Mouse (Mus musculus): Measurements from ENCODE around the gene Sardh. TPM values are rescaled to one million over a fixed set of nuclear protein-coding genes. Genes with fewer than 3 reads are reported as not detected.

Gene Sardh
- polyA plus RNA-seq, 1 experiment from 2014 or later = 9.5 TPM

GRCm38 (mm10) chr2:27218121-27218544, 30.0 kb downstream of the Sardh start:
- H3K9ac ChIP-seq = no peak overlapping the region
- no peak for ATAC-seq
- 74% methylated on average over 2 of the region's 2 CpGs for WGBS

GRCm38 (mm10) chr2:27215537-27215936, 32.6 kb downstream of the Sardh start:
- 87% methylated on average over 2 of the region's 2 CpGs for WGBS
- no peak overlapping the region for H3K27ac ChIP-seq
- ATAC-seq = no peak

More at GRCm38 (mm10) chr2:27218121-27218544, 30.0 kb downstream of the Sardh start:
- Histone ChIP-seq H3K27me3 (replicated peaks) (no peaks in the 10 kb centered on the region), H3K4me1 (replicated peaks) (no peaks in the 10 kb centered on the region), H3K4me2 (replicated peaks) (no peak overlapping the region), H3K36me3 (no peaks in the 10 kb centered on the region), H3K27ac (no peak overlapping the region), H3K9me3 (no peaks in the 10 kb centered on the region), H3K4me3 (replicated peaks) (no peak overlapping the region)

GRCm38 (mm10) chr2:27211966-27212893, 35.9 kb downstream of the Sardh start:
- ATAC-seq = no peak
- Histone ChIP-seq H3K36me3 (no peaks in the 10 kb centered on the region), H3K9ac (no peak overlapping the region), H3K4me1 (replicated peaks) (peaks cover 6% of the 10 kb centered on the region; the same call in 1 of the 2 replicates), H3K4me2 (replicated peaks) (no peak overlapping the region), H3K4me3 (replicated peaks) (no peak overlapping the region), H3K9me3 (no peaks in the 10 kb centered on the region), H3K27ac (no peak overlapping the region), H3K27me3 (replicated peaks) (no peaks in the 10 kb centered on the region)
- WGBS = 62% methylated on average over 8 of the region's 8 CpGs

More at GRCm38 (mm10) chr2:27215537-27215936, 32.6 kb downstream of the Sardh start:
- no peak overlapping the region for H3K9ac ChIP-seq
- no peaks in the 10 kb centered on the region for H3K36me3 ChIP-seq
- no peak overlapping the region for H3K4me2 ChIP-seq (replicated peaks)
- no peak overlapping the region for H3K4me3 ChIP-seq (replicated peaks)
- no peaks in the 10 kb centered on the region for H3K9me3 ChIP-seq
- H3K27me3 ChIP-seq (replicated peaks) = no peaks in the 10 kb centered on the region
- H3K4me1 ChIP-seq (replicated peaks) = no peaks in the 10 kb centered on the region

- WGBS = 80% methylated on average over 12 of the region's 12 CpGs
- no peaks in the 10 kb centered on the region for H3K36me3 ChIP-seq
- ATAC-seq = no peak
- no peak overlapping the region for H3K4me2 ChIP-seq (replicated peaks)
- no peak overlapping the region for H3K4me3 ChIP-seq (replicated peaks)
- no peaks in the 10 kb centered on the region for H3K27me3 ChIP-seq (replicated peaks)
- no peak overlapping the region for H3K9ac ChIP-seq
- H3K4me1 ChIP-seq (replicated peaks) = peaks cover 13% of the 10 kb centered on the region
- no peaks in the 10 kb centered on the region for H3K9me3 ChIP-seq
- H3K27ac ChIP-seq = no peak overlapping the region
Observed at GRCm38 (mm10) chr2:27210676-27211210, 37.4 kb downstream of the Sardh start.

GRCm38 (mm10) chr2:27210255-27210654, 37.9 kb downstream of the Sardh start:
- no peak overlapping the region for H3K4me2 ChIP-seq (replicated peaks)
- no peaks in the 10 kb centered on the region for H3K9me3 ChIP-seq
- H3K27ac ChIP-seq = no peak overlapping the region
- H3K36me3 ChIP-seq = no peaks in the 10 kb centered on the region
- ATAC-seq = no peak
- H3K9ac ChIP-seq = no peak overlapping the region
- WGBS = 56% methylated on average over 7 of the region's 7 CpGs
- H3K4me3 ChIP-seq (replicated peaks) = no peak overlapping the region
- H3K4me1 ChIP-seq (replicated peaks) = peaks cover 13% of the 10 kb centered on the region
- no peaks in the 10 kb centered on the region for H3K27me3 ChIP-seq (replicated peaks)

GRCm38 (mm10) chr2:27209816-27210215, 38.3 kb downstream of the Sardh start:
- H3K27me3 ChIP-seq (replicated peaks) = no peaks in the 10 kb centered on the region
- peaks cover 13% of the 10 kb centered on the region for H3K4me1 ChIP-seq (replicated peaks)
- H3K36me3 ChIP-seq = no peaks in the 10 kb centered on the region
- H3K4me2 ChIP-seq (replicated peaks) = no peak overlapping the region
- ATAC-seq = no peak
- H3K9ac ChIP-seq = no peak overlapping the region
- whole genome bisulfite sequencing = 37% methylated on average over 5 of the region's 5 CpGs
- no peak overlapping the region for H3K4me3 ChIP-seq (replicated peaks)
- H3K27ac ChIP-seq = no peak overlapping the region
- H3K9me3 ChIP-seq = no peaks in the 10 kb centered on the region

- Histone ChIP-seq H3K27me3 (replicated peaks) (no peaks in the 10 kb centered on the region), H3K4me1 (replicated peaks) (peaks cover 13% of the 10 kb centered on the region), H3K36me3 (no peaks in the 10 kb centered on the region), H3K4me3 (replicated peaks) (no peak overlapping the region), H3K9me3 (no peaks in the 10 kb centered on the region), H3K4me2 (replicated peaks) (no peak overlapping the region), H3K27ac (0 out of 2 replicates have a peak overlapping the region, but pooled peaks have one; percentile 17), H3K9ac (no peak overlapping the region)
- 57% methylated on average over 8 of the region's 9 CpGs for WGBS
- no peak for ATAC-seq
Observed at GRCm38 (mm10) chr2:27209370-27209769, 38.8 kb downstream of the Sardh start.

GRCm38 (mm10) chr2:27207126-27207525, 41.0 kb downstream of the Sardh start:
- peaks cover 13% of the 10 kb centered on the region for H3K4me1 ChIP-seq (replicated peaks)
- H3K4me2 ChIP-seq (replicated peaks) = no peak overlapping the region
- no peak for ATAC-seq
- no peaks in the 10 kb centered on the region for H3K9me3 ChIP-seq
- H3K27ac ChIP-seq = no peak overlapping the region
- no peaks in the 10 kb centered on the region for H3K36me3 ChIP-seq
- no peak overlapping the region for H3K4me3 ChIP-seq (replicated peaks)
- no peaks in the 10 kb centered on the region for H3K27me3 ChIP-seq (replicated peaks)
- WGBS = 95% methylated on average over 5 of the region's 5 CpGs
- H3K9ac ChIP-seq = no peak overlapping the region

GRCm38 (mm10) chr2:27206128-27206797, 41.9 kb downstream of the Sardh start:
- H3K4me1 ChIP-seq (replicated peaks) = peaks cover 13% of the 10 kb centered on the region
- no peaks in the 10 kb centered on the region for H3K36me3 ChIP-seq
- no peak overlapping the region for H3K9ac ChIP-seq
- H3K9me3 ChIP-seq = no peaks in the 10 kb centered on the region
- 0 out of 2 replicates have a peak overlapping the region, but pooled peaks have one; percentile 11 for H3K27ac ChIP-seq
- H3K27me3 ChIP-seq (replicated peaks) = no peaks in the 10 kb centered on the region
- 63% methylated on average over 15 of the region's 15 CpGs for WGBS
- H3K4me3 ChIP-seq (replicated peaks) = no peak overlapping the region
- no peak for ATAC-seq
- H3K4me2 ChIP-seq (replicated peaks) = no peak overlapping the region

- H3K9me3 ChIP-seq = no peaks in the 10 kb centered on the region
- H3K36me3 ChIP-seq = no peaks in the 10 kb centered on the region
- H3K4me3 ChIP-seq (replicated peaks) = no peak overlapping the region
- no peak overlapping the region for H3K9ac ChIP-seq
- no peak overlapping the region for H3K4me2 ChIP-seq (replicated peaks)
- no peak; the same call in 1 of the 2 replicates for ATAC-seq
- no peak overlapping the region for H3K27ac ChIP-seq
- H3K27me3 ChIP-seq (replicated peaks) = no peaks in the 10 kb centered on the region
- WGBS = 77% methylated on average over 10 of the region's 10 CpGs
- H3K4me1 ChIP-seq (replicated peaks) = peaks cover 13% of the 10 kb centered on the region
Observed at GRCm38 (mm10) chr2:27205666-27206065, 42.5 kb downstream of the Sardh start.

- no peak overlapping the region for H3K9ac ChIP-seq
- H3K27ac ChIP-seq = no peak overlapping the region
- H3K4me1 ChIP-seq (replicated peaks) = peaks cover 2% of the 10 kb centered on the region; the same call in 1 of the 2 replicates
- no peaks in the 10 kb centered on the region for H3K9me3 ChIP-seq
- no peaks in the 10 kb centered on the region for H3K27me3 ChIP-seq (replicated peaks)
- no peaks in the 10 kb centered on the region for H3K36me3 ChIP-seq
- H3K4me3 ChIP-seq (replicated peaks) = no peak overlapping the region
- 79% methylated on average over 1 of the region's 1 CpGs for WGBS
- H3K4me2 ChIP-seq (replicated peaks) = no peak overlapping the region
- ATAC-seq = no peak
Observed at GRCm38 (mm10) chr2:27200586-27200985, 47.6 kb downstream of the Sardh start.

GRCm38 (mm10) chr2:27198551-27199246, 49.4 kb downstream of the Sardh start:
- WGBS = 49% methylated on average over 5 of the region's 5 CpGs
- Histone ChIP-seq H3K4me3 (replicated peaks) (no peak overlapping the region), H3K9ac (no peak overlapping the region), H3K27ac (no peak overlapping the region), H3K36me3 (no peaks in the 10 kb centered on the region), H3K4me1 (replicated peaks) (peaks cover 2% of the 10 kb centered on the region; the same call in 1 of the 2 replicates), H3K4me2 (replicated peaks) (no peak overlapping the region), H3K9me3 (no peaks in the 10 kb centered on the region), H3K27me3 (replicated peaks) (no peaks in the 10 kb centered on the region)
- no peak for ATAC-seq

Data from intestine, embryonic 15.5 days (tissue).